Mouse (Mus musculus): ENCODE measurements around the gene Gucy1a1. TPM values are rescaled to one million over a fixed set of nuclear protein-coding genes. Genes with fewer than 3 reads are reported as not detected.

The Gucy1a1 gene
- polyA plus RNA-seq, 1 experiment from 2014 or later, result 4.9 TPM

DNA sequence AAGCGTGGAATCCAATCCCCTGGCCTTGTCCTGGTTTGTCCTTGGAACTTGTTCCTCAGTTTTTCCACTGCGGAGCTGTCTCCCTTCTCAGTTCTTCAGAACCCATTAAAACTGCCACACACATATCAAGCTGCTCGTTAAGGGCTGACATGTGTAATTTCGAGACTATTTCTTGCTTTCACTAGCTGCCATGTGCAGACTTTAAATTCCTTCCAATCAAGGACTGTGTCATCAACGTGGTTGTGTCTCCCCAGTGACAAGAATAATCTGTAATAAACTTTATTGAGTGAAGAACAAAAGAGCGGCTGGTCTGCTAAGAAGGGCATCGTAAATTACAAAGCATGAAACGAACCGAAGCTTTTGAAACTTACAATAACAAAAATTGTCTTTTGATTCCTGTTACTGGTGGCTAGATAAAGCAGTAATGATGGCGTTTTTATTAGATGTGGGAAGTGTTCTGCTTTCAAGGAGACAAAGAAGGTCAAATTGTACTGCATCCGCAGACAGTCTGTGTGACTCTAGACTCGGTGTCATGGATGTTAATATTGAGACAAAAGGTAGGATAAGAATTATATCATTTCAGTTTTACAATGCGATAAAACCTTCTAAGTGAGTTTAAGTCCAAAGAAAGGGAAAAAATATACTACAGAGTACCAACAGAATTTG is 7.5 kb downstream of the Gucy1a1 start:
- ATAC-seq (ENCODE audit: low FRiP score), result no peak; the same call in 1 of the 2 replicates
- no peaks in the 10 kb centered on the region for H3K27me3 ChIP-seq
- H3K9me3 ChIP-seq, result no peaks in the 10 kb centered on the region
- H3K4me1 ChIP-seq, result peaks cover 4% of the 10 kb centered on the region; the same call in 1 of the 2 replicates
- WGBS, result 49% methylated on average over 13 of the region's 13 CpGs
- H3K4me3 ChIP-seq (replicated peaks), result no peak overlapping the region
- H3K9ac ChIP-seq, result no peak overlapping the region
- no peak overlapping the region for H3K27ac ChIP-seq
- no peaks in the 10 kb centered on the region for H3K36me3 ChIP-seq (replicated peaks)
- H3K4me2 ChIP-seq, result no peak overlapping the region

DNA sequence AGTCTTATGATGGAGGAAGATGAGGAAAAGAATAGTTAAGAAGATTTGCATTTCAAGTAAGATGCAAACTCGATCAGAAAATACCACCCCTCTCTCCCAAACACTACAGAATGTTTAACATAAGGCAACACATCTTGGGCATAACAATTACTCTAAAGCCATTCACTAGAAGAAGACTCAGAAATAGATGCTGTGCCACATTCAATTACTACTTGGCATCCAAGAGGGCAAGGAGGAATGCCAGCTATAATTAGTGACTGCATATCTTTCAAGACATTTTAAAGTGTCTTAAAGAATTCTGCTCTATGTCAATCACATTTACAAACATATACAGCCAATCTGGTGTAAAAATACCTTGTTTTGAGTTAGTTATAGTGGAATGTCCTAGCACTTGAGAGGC is 10.1 kb downstream of the Gucy1a1 start:
- Histone ChIP-seq H3K4me2 (no peak overlapping the region), H3K4me1 (peaks cover 4% of the 10 kb centered on the region; the same call in 1 of the 2 replicates), H3K9me3 (no peaks in the 10 kb centered on the region), H3K9ac (no peak overlapping the region), H3K27me3 (no peaks in the 10 kb centered on the region), H3K36me3 (replicated peaks) (no peaks in the 10 kb centered on the region), H3K4me3 (replicated peaks) (no peak overlapping the region), H3K27ac (no peak overlapping the region)
- 62% methylated on average over 1 of the region's 1 CpGs for WGBS
- no peak for ATAC-seq (ENCODE audit: low FRiP score)

DNA sequence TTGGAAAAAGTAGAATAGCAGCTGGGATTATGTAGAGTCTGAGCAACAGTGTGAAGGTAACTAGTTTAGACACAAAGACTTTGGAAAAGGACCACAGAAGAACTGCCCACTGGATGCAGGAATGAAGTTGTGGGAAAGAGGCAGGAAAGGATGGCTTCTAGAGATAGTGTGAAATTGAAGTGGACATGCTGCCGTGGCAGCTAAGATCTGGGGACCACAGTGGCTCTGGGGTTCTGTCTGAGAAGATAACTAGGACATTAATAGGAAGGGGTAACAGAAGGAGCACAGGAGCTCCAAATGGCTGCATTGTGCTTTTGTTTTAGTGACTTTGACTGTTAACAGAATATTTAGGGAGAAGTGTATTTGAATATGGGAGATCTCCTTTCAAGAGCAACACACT is 16.3 kb downstream of the Gucy1a1 start:
- Histone ChIP-seq H3K9me3 (no peaks in the 10 kb centered on the region), H3K4me3 (replicated peaks) (no peak overlapping the region), H3K36me3 (replicated peaks) (no peaks in the 10 kb centered on the region), H3K27me3 (no peaks in the 10 kb centered on the region), H3K27ac (no peak overlapping the region), H3K9ac (no peak overlapping the region), H3K4me1 (no peaks in the 10 kb centered on the region), H3K4me2 (no peak overlapping the region)
- WGBS, result 74% methylated on average over 1 of the region's 1 CpGs
- no peak for ATAC-seq (ENCODE audit: low FRiP score)

DNA sequence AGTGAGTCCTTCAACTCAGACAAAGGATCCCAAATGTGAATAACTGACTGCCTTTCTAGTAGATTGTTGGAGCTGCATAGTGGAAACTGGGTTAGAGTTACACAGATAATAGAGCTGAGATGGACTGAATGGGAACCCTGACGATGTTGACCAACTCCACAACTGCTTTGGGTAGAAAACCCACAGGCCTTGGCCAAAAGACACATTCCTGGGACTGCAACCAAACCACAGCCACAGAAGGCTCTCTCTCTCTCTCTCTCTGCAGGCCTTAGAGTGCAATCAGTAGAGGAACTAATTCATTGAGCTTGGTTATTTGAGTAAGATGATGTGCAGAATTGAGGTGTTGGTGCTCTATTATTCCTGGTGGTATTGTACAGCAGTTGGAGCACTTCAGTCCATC is 21.0 kb downstream of the Gucy1a1 start:
- ATAC-seq (ENCODE audit: low FRiP score), result no peak
- 90% methylated on average over 1 of the region's 1 CpGs for WGBS
- no peak overlapping the region for H3K9ac ChIP-seq

DNA sequence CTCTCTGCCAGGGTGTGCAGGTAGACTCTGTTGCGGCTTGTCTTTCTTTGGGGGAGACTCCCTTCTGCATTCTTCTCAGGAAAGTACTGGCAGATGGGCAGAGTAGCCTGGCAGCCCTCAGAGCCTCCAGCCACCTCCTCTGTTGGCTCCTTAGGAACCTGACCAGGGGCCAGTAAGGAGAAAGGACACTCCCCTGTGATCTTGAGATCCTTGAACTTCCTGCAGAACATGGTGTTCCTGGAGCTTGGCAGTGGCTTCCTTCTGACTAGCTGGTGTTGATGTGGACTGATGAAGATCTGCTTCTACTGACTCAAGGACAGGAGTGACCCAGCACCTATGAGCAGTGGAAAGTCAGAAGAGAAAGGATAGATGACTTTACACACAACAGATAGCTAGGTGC is 26.7 kb downstream of the Gucy1a1 start:
- Histone ChIP-seq H3K9me3 (no peaks in the 10 kb centered on the region), H3K4me3 (replicated peaks) (no peak overlapping the region), H3K27me3 (no peaks in the 10 kb centered on the region), H3K9ac (no peak overlapping the region), H3K4me1 (no peaks in the 10 kb centered on the region), H3K27ac (no peak overlapping the region), H3K4me2 (no peak overlapping the region), H3K36me3 (replicated peaks) (no peaks in the 10 kb centered on the region)
- ATAC-seq (ENCODE audit: low FRiP score), result no peak
- WGBS, result 93% methylated on average over 1 of the region's 1 CpGs

More for the DNA sequence above, 21.0 kb downstream of the Gucy1a1 start:
- Histone ChIP-seq H3K9me3 (no peaks in the 10 kb centered on the region), H3K27ac (no peak overlapping the region), H3K4me2 (no peak overlapping the region), H3K36me3 (replicated peaks) (no peaks in the 10 kb centered on the region), H3K4me3 (replicated peaks) (no peak overlapping the region), H3K27me3 (no peaks in the 10 kb centered on the region), H3K4me1 (no peaks in the 10 kb centered on the region)

DNA sequence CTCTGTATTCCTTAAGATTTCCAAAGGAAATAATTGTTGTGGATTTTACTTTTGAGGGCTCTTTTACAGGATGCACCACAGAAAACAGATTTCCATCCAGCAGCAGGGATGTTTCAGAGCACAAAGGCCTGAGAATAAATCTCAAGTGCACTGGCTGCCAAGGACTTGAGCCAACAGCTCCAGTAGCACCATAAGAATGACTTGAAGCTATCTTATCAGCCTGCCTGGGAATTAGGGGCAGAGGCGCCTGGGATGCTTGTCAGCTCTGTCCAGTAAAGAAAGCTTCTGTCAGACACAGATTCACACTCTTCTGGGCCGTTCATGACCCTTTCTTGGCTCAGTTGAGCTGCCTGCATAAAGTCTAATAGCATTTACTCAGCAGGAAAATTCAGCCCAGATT is 33.1 kb downstream of the Gucy1a1 start:
- H3K4me2 ChIP-seq, result no peak overlapping the region
- no peak overlapping the region for H3K9ac ChIP-seq
- H3K4me1 ChIP-seq, result no peaks in the 10 kb centered on the region
- no peaks in the 10 kb centered on the region for H3K27me3 ChIP-seq
- H3K36me3 ChIP-seq (replicated peaks), result no peaks in the 10 kb centered on the region
- no peaks in the 10 kb centered on the region for H3K9me3 ChIP-seq
- no peak for ATAC-seq (ENCODE audit: low FRiP score)
- no peak overlapping the region for H3K4me3 ChIP-seq (replicated peaks)
- no peak overlapping the region for H3K27ac ChIP-seq
- WGBS, result 76% methylated on average over 2 of the region's 2 CpGs

DNA sequence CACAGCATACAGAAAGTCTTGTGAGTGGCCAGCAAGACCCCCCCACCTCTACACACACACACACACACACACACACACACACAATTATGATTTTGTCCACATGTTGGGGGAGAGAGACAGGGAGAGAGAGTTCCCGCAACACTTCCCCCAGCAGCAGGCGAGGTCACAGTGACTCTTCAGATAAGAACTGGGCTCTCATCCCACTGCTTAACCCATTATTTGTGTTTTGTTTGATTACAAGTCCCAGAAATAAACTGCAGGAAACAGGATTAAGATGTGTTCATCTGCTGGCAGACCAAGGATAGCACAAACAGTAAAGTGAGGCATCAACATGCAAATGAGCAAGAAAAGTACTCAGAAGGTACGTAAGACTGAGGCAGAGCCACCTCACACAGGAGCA is 33.6 kb downstream of the Gucy1a1 start:
- no peak overlapping the region for H3K4me3 ChIP-seq (replicated peaks)
- 67% methylated on average over 3 of the region's 3 CpGs for WGBS
- no peak overlapping the region for H3K9ac ChIP-seq

DNA sequence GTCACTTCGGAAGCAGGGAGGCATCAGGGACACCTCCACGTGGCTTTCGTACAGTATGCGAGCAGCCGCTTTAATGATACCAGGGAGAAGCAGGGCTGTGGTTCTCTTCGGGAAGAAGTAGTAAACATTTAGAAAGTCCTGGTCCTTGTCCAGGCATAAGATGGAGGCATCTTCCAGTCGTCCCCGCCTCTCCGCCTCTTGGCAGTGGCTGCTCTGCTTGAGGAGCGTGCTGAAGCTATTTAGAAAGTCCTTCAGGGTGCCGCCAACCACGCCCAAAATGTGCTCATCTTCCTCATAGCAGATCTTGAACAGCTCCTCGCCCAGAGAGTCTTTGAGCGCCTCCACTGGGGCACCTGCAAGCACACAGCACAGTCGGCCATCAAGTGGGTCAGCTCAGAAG is 36.6 kb downstream of the Gucy1a1 start:
- H3K4me1 ChIP-seq, result no peaks in the 10 kb centered on the region
- no peaks in the 10 kb centered on the region for H3K27me3 ChIP-seq
- no peaks in the 10 kb centered on the region for H3K36me3 ChIP-seq (replicated peaks)
- H3K9ac ChIP-seq, result no peak overlapping the region
- no peak overlapping the region for H3K4me3 ChIP-seq (replicated peaks)
- ATAC-seq (ENCODE audit: low FRiP score), result no peak
- H3K9me3 ChIP-seq, result no peaks in the 10 kb centered on the region
- 92% methylated on average over 15 of the region's 15 CpGs for WGBS
- H3K4me2 ChIP-seq, result no peak overlapping the region
- H3K27ac ChIP-seq, result no peak overlapping the region

More for the DNA sequence above, 33.6 kb downstream of the Gucy1a1 start:
- Histone ChIP-seq H3K4me2 (no peak overlapping the region), H3K27ac (no peak overlapping the region), H3K4me1 (no peaks in the 10 kb centered on the region), H3K27me3 (no peaks in the 10 kb centered on the region), H3K36me3 (replicated peaks) (no peaks in the 10 kb centered on the region), H3K9me3 (no peaks in the 10 kb centered on the region)
- no peak for ATAC-seq (ENCODE audit: low FRiP score)

DNA sequence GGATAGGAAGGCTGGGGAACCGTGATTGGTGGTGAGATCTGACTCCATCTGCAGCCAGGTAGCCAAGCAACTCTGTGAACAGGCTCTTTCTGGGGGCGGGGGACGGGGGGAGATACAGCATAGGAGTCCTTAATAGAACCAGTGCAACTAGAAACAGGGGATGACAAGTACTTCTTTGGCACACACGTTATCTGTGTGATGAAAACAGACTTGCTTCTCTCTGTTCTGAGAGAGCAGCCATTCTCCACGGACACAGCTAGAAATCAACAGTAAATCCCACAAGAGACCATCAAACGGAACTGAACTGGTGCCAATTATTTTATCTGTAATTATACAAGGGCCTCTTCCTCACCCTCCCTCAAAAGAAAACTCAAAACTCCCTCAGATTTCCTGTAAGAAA is 41.4 kb downstream of the Gucy1a1 start:
- WGBS, result 81% methylated on average over 6 of the region's 6 CpGs
- H3K4me2 ChIP-seq, result no peak overlapping the region
- no peak overlapping the region for H3K9ac ChIP-seq
- no peak overlapping the region for H3K27ac ChIP-seq
- ATAC-seq (ENCODE audit: low FRiP score), result no peak
- H3K27me3 ChIP-seq, result no peaks in the 10 kb centered on the region
- H3K9me3 ChIP-seq, result no peaks in the 10 kb centered on the region
- no peaks in the 10 kb centered on the region for H3K4me1 ChIP-seq
- no peak overlapping the region for H3K4me3 ChIP-seq (replicated peaks)
- H3K36me3 ChIP-seq (replicated peaks), result no peaks in the 10 kb centered on the region

DNA sequence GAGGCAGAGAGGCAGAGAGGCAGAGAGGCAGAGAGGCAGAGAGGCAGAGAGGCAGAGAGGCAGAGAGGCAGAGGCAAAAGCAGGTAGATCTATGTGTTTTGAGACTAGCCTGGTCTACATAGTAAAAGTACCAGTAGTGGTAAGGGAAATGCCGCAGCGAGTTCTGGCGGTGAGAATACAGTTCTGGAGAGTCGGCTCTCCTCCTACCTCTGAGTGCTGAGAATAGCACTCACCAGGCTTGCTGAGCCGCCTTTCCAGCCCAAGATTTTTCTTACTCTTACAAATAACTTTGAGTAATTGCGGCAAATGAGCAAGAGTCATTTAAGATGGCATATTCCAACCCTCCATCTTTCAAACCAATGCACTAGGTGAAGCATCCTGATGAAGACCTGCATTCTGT is 46.5 kb downstream of the Gucy1a1 start:
- Histone ChIP-seq H3K4me2 (no peak overlapping the region), H3K27ac (no peak overlapping the region), H3K9ac (no peak overlapping the region), H3K36me3 (replicated peaks) (no peaks in the 10 kb centered on the region), H3K4me1 (no peaks in the 10 kb centered on the region), H3K4me3 (replicated peaks) (no peak overlapping the region), H3K9me3 (no peaks in the 10 kb centered on the region), H3K27me3 (no peaks in the 10 kb centered on the region)
- no peak for ATAC-seq (ENCODE audit: low FRiP score)
- 87% methylated on average over 6 of the region's 6 CpGs for WGBS

DNA sequence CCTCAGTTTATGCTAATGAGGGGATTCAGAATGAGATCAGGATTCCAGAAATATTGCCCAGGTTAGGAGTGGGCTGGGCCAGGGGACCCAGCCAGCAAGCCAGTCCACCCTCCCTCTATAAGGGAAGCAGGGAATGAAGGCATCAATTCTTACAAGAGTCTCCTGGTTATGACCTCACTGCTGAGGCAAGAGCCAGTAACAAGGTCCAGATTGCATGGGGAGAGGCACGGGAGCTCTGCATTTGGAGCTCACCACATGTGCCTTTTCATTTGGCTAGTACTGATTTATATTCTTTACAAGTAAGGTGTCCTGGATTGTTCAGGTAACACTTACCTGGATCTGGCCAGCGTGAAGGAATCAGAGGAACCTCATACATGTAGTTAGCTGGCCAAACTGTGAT is 48.8 kb downstream of the Gucy1a1 start:
- Histone ChIP-seq H3K9me3 (no peaks in the 10 kb centered on the region), H3K4me2 (no peak overlapping the region), H3K27me3 (no peaks in the 10 kb centered on the region), H3K4me1 (no peaks in the 10 kb centered on the region), H3K36me3 (replicated peaks) (no peaks in the 10 kb centered on the region), H3K4me3 (replicated peaks) (no peak overlapping the region), H3K9ac (no peak overlapping the region), H3K27ac (no peak overlapping the region)
- no peak for ATAC-seq (ENCODE audit: low FRiP score)
- 81% methylated on average over 2 of the region's 2 CpGs for WGBS

DNA sequence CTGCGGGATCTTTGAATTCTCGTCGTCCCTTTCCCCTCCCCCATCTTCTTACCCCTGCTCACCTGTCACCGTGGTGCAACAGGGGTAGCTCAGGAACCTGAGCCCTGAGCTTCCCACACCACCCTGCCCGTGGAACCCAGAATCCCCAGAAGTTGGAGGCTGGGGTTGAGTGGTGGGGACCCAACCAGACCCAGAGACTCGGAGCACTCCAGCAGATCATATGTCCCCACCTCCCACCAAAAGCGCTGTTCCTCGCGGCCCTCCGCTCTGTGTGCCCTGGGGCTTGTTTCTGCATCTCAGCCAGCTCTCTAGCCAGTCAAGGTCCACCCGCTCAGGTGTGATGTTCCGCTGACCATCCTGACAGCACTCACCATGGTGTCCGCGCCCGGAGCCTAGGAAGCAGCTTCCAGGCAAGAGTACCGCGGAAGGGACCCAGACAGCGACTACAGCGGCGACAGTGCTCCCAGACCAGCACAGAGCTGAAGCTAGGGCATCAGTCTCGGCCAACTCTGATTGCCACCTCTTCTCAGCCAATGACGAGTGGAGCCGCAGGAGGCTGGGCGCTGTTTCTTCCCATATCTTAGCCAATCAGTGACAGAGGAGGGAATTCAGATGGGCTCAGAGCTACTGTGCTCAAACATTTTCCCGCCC is 71.3 kb downstream of the Gucy1a1 start, which contains the start of gene Gucy1b1:
TSS of gene Gucy1b1 (minus strand) at position 489 of the 651 bp plus-strand sequence.
- no peaks in the 10 kb centered on the region for H3K9me3 ChIP-seq
- H3K4me3 ChIP-seq (replicated peaks), result peak within 1 kb of the TSS; percentile 53
- peaks cover 10% of the 10 kb centered on the region for H3K27me3 ChIP-seq
- H3K4me2 ChIP-seq, result peak within 1 kb of the TSS; percentile 93
- H3K27ac ChIP-seq, result 0 out of 2 replicates have a peak within 1 kb of the TSS, but pooled peaks have one; percentile 46
- peak; percentile 99 for ATAC-seq (ENCODE audit: low FRiP score)
- H3K36me3 ChIP-seq (replicated peaks), result no peaks in the 10 kb centered on the region
- H3K4me1 ChIP-seq, result peaks cover 8% of the 10 kb centered on the region; the same call in 1 of the 2 replicates
- peak within 1 kb of the TSS; percentile 66 for H3K9ac ChIP-seq
- 2% methylated on average over 25 of the region's 25 CpGs for WGBS

DNA sequence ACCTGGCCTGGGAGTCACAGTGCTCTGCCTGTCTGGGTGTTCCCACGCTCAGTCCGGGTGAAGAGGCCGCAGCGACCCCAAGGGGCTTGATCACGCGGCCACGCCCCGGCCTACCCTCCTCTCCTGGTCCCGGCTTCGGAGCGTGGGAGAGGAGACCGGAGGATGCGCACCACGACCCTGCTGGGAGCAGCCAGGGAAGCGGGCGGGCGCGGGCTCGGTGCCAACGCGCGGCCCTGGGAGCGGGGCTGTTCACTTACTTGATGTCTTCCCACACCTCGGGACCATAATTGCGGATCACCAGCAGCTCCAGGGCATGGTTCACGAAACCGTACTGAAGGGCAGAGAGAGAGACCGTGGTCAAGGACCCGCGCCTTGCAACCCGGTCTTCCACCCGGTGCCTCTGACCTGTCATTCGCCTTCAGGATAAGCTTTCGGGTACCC is 71.8 kb downstream of the Gucy1a1 start:
- peak overlapping the region; percentile 53 for H3K4me3 ChIP-seq (replicated peaks)
- no peak overlapping the region for H3K27ac ChIP-seq
- H3K36me3 ChIP-seq (replicated peaks), result no peaks in the 10 kb centered on the region
- under 1% methylated on average over 34 of the region's 34 CpGs for WGBS
- H3K9me3 ChIP-seq, result no peaks in the 10 kb centered on the region
- peaks cover 8% of the 10 kb centered on the region; the same call in 1 of the 2 replicates for H3K4me1 ChIP-seq
- H3K9ac ChIP-seq, result peak overlapping the region; percentile 66
- peak; percentile 72 for ATAC-seq (ENCODE audit: low FRiP score)
- H3K4me2 ChIP-seq, result peak overlapping the region; percentile 93
- peaks cover 10% of the 10 kb centered on the region for H3K27me3 ChIP-seq

All from forebrain, embryonic 12.5 days (tissue).